Mouse (Mus musculus) kidney, embryonic 16.5 days (tissue): ENCODE measurements at regions not wholly inside any gene's neighbourhood (a gene's known extent, or its start where the extent isn't known, plus 50 kb on each side); places are given as distances from the start of the nearest gene placed in this dataset.

Experiments used
- ATAC-seq: fragments of 200-750 bp; cut with Nextera tagmentation; 2 replicates; pipeline ENCODE4 v1.8.0; 2017; ENCODE audit warnings: moderate TSS enrichment; ENCODE audit not compliant: low FRiP score, low TSS enrichment
- H3K27ac ChIP-seq: fragments of 300-500 bp; sonication (generic); 2 replicates; pipeline ENCODE4 v1.5.1; 2014; ENCODE audit warnings: low read length
- H3K27me3 ChIP-seq: fragments of 300-500 bp; sonication (generic); 2 replicates; pipeline ENCODE4 v1.6.1; 2014; ENCODE audit warnings: low read length, control low read depth, mixed read lengths; ENCODE audit not compliant: insufficient read depth
- H3K36me3 ChIP-seq: fragments of 300-500 bp; sonication (generic); 2 replicates; pipeline ENCODE4 v1.6.1; 2014; ENCODE audit warnings: low read length, control low read depth, mixed read lengths; ENCODE audit not compliant: insufficient read depth
- H3K4me1 ChIP-seq: fragments of 300-500 bp; sonication (generic); 2 replicates; pipeline ENCODE4 v1.6.1; 2014; ENCODE audit warnings: low read length, control low read depth, mixed read lengths; ENCODE audit not compliant: insufficient read depth
- H3K4me2 ChIP-seq: fragments of 300-500 bp; sonication (generic); replicated peaks from 2 replicates; pipeline ENCODE4 v1.6.1; 2014; ENCODE audit warnings: low read depth, low read length
- H3K4me3 ChIP-seq: fragments of 300-500 bp; sonication (generic); 2 replicates; pipeline ENCODE4 v1.5.1; 2014; ENCODE audit warnings: mild to moderate bottlenecking, low read length
- H3K9ac ChIP-seq: fragments of 300-500 bp; sonication (generic); replicated peaks from 2 replicates; pipeline ENCODE4 v1.6.1; 2014; ENCODE audit warnings: low read length
- H3K9me3 ChIP-seq: fragments of 300-500 bp; sonication (generic); 2 replicates; pipeline ENCODE4 v1.6.1; 2016; ENCODE audit warnings: low read length, control low read depth
- WGBS: fragments of 180-500 bp; shearing (Covaris S2); extraction: QIAGEN DNeasy Blood & Tissue Kit; methylation state at CpG from one replicate; pipeline ENCODE4 v1.1.7; 2014; 5-methylcytosine and 5-hydroxymethylcytosine counted together

GRCm38 (mm10) chr2:79193851-79194250 is 61.4 kb upstream of the Itga4 start:
- 76% methylated on average over 1 of the region's 1 CpGs for WGBS
- no peak for ATAC-seq

GRCm38 (mm10) chr2:79201677-79202076 is 53.5 kb upstream of the Itga4 start:
- H3K9ac ChIP-seq, result no peak overlapping the region
- H3K4me2 ChIP-seq, result no peak overlapping the region
- 80% methylated on average over 6 of the region's 6 CpGs for WGBS
- H3K4me3 ChIP-seq, result no peak overlapping the region
- H3K27me3 ChIP-seq, result no peaks in the 10 kb centered on the region
- H3K27ac ChIP-seq, result no peak overlapping the region
- H3K9me3 ChIP-seq, result no peaks in the 10 kb centered on the region
- no peak for ATAC-seq
- H3K36me3 ChIP-seq, result no peaks in the 10 kb centered on the region
- H3K4me1 ChIP-seq, result no peaks in the 10 kb centered on the region

More at GRCm38 (mm10) chr2:79193851-79194250, 61.4 kb upstream of the Itga4 start:
- H3K36me3 ChIP-seq, result no peaks in the 10 kb centered on the region
- H3K9ac ChIP-seq, result no peak overlapping the region
- H3K4me1 ChIP-seq, result no peaks in the 10 kb centered on the region
- no peaks in the 10 kb centered on the region for H3K9me3 ChIP-seq
- no peak overlapping the region for H3K4me3 ChIP-seq
- no peak overlapping the region for H3K27ac ChIP-seq
- no peak overlapping the region for H3K4me2 ChIP-seq
- no peaks in the 10 kb centered on the region for H3K27me3 ChIP-seq
